Mouse (Mus musculus): ENCODE measurements at regions not wholly inside any gene's neighbourhood (a gene's known extent, or its start where the extent isn't known, plus 50 kb on each side); places are given as distances from the start of the nearest gene placed in this dataset.

DNA sequence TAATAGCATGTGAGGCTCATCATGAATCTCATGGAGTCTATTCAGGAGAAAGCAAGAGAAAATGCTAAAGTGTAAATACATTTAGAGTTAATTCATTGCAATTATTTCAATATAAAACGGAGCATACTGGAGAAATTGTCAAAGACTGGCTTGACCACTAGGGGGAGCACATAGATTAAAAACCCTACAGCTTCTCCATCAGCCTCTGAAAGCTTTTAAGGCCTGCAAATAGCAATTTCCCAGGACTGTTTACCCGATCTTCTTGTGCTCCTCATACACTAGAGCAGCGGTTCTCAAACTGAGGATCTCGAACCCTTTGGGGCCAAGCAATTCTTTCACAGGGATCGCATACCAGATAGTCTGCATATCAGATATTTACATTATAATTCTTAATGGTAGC lies 65.9 kb downstream of the Marcks start:
- TF ChIP-seq E2F4 (IDR thresholded peaks at IDR 0.05; ENCODE audit: insufficient read depth) (no peak), MYOD1 (IDR thresholded peaks at IDR 0.05; ENCODE audit: control insufficient read depth in 1 of 3, insufficient read length in 2 of 3, low read depth in 2 of 3) (no peak), SRF (IDR thresholded peaks at IDR 0.05; ENCODE audit: control insufficient read depth, insufficient read length, low read depth) (no peak), POLR2A (IDR thresholded peaks at IDR 0.05; ENCODE audit: insufficient read length, low read depth) (no peak), CEBPB (IDR thresholded peaks at IDR 0.05; ENCODE audit: insufficient read depth, poor library complexity, severe bottlenecking) (no peak)

Measured in myocyte (in vitro differentiated cells).